Mouse (Mus musculus): ENCODE measurements at regions not wholly inside any gene's neighbourhood (a gene's known extent, or its start where the extent isn't known, plus 50 kb on each side); places are given as distances from the start of the nearest gene placed in this dataset.

- Histone ChIP-seq H3K27me3 (replicated peaks) (no peaks in the 10 kb centered on the region), H3K9ac (ENCODE audit: insufficient read depth, low read depth) (no peak overlapping the region), H3K4me1 (ENCODE audit: control insufficient read depth in 1 of 2, insufficient read depth in 2 of 2) (no peaks in the 10 kb centered on the region), H3K79me2 (replicated peaks; ENCODE audit: control insufficient read depth, extremely low read depth, insufficient read depth, poor library complexity, severe bottlenecking) (no peaks in the 10 kb centered on the region), H3K36me3 (replicated peaks in 1 of 2; ENCODE audit: control insufficient read depth in 1 of 2, insufficient read depth in 1 of 2, low read length in 1 of 2) (no peaks in the 10 kb centered on the region), H3K9me3 (replicated peaks; ENCODE audit: low read length) (no peaks in the 10 kb centered on the region), H3K4me3 (replicated peaks in 1 of 3; ENCODE audit: low read depth in 2 of 3, low read length in 2 of 3, poor library complexity in 1 of 3) (no peak overlapping the region), H3K27ac (ENCODE audit: insufficient read depth, low read depth) (no peak overlapping the region), H3K4me2 (ENCODE audit: insufficient read depth, low read depth, poor library complexity, severe bottlenecking) (no peak overlapping the region)
- no peak for TF ChIP-seq E2F4 (IDR thresholded peaks at IDR 0.05; ENCODE audit: insufficient replicate concordance, low read depth, low read length)
- TF ChIP-seq KAT2A (IDR thresholded peaks at IDR 0.05; ENCODE audit: insufficient replicate concordance, low read length), result no peak
- TF ChIP-seq POLR2AphosphoS2 (IDR thresholded peaks at IDR 0.05; ENCODE audit: low read depth, low read length), result no peak
- TF ChIP-seq JUND (conservative IDR thresholded peaks at IDR 0.05; ENCODE audit: low read depth, low read length), result no peak
- TF ChIP-seq HCFC1 (IDR thresholded peaks at IDR 0.05; ENCODE audit: low read depth, low read length), result no peak
- no peak for TF ChIP-seq ZKSCAN1 (IDR thresholded peaks at IDR 0.05; ENCODE audit: borderline replicate concordance, low read depth, low read length)
- no peak for TF ChIP-seq MXI1 (IDR thresholded peaks at IDR 0.05; ENCODE audit: low read depth, low read length)
- TF ChIP-seq NRF1 (IDR thresholded peaks at IDR 0.05; ENCODE audit: low read depth, low read length), result no peak
- TF ChIP-seq USF2 (conservative IDR thresholded peaks at IDR 0.05; ENCODE audit: low read depth, low read length), result no peak
- no peak for TF ChIP-seq MAZ (IDR thresholded peaks at IDR 0.05; ENCODE audit: low read depth, low read length)
- TF ChIP-seq NELFE (IDR thresholded peaks at IDR 0.05; ENCODE audit: low read depth, low read length), result no peak
- TF ChIP-seq UBTF (IDR thresholded peaks at IDR 0.05; ENCODE audit: low read depth, low read length), result no peak
- TF ChIP-seq TCF12 (IDR thresholded peaks at IDR 0.05; ENCODE audit: low read depth, low read length), result no peak
- no peak for TF ChIP-seq SIN3A (IDR thresholded peaks at IDR 0.05; ENCODE audit: low read length)
- no peak for TF ChIP-seq CTCF (conservative IDR thresholded peaks at IDR 0.05 in 1 of 2, IDR thresholded peaks at IDR 0.05 in 1 of 2; ENCODE audit: low read depth in 2 of 2, low read length in 2 of 2)
- TF ChIP-seq CHD1 (IDR thresholded peaks at IDR 0.05; ENCODE audit: low read depth, low read length), result no peak
- no peak for TF ChIP-seq MYC (IDR thresholded peaks at IDR 0.05; ENCODE audit: low read depth, low read length)
- no peak for TF ChIP-seq ZNF384 (IDR thresholded peaks at IDR 0.05; ENCODE audit: low read depth, low read length)
- no peak for TF ChIP-seq MAX (IDR thresholded peaks at IDR 0.05; ENCODE audit: low read length)
- TF ChIP-seq ETS1 (conservative IDR thresholded peaks at IDR 0.05; ENCODE audit: low read depth, low read length), result no peak
- DNase-seq (ENCODE audit: extremely low read depth), result no peak
- in situ Hi-C loops (cut with MboI; ENCODE audit: low pct_ligation_motif_present, low pct_unique_long_range_greater_than_20kb, low sequenced_read_pairs) (loop anchor here (25.0 kb wide), 1 partner anchor 396 kb away; the partner anchor contains the start of gene Chrna1), dilution Hi-C loops (cut with MboI; ENCODE audit: extremely low pct_ligation_motif_present, extremely low pct_unique_long_range_greater_than_20kb, low sequenced_read_pairs) (no loop called here)
Observed at GRCm38 (mm10) chr2:73983166-73983565, 72.0 kb upstream of the Atp5g3 start.

GRCm38 (mm10) chr2:73978072-73978471 is 66.9 kb upstream of the Atp5g3 start:
- H3K9me3 ChIP-seq (replicated peaks; ENCODE audit: low read length), result no peaks in the 10 kb centered on the region
- dilution Hi-C loops (cut with MboI; ENCODE audit: extremely low pct_ligation_motif_present, extremely low pct_unique_long_range_greater_than_20kb, low sequenced_read_pairs), result no loop called here
- H3K27me3 ChIP-seq (replicated peaks), result no peaks in the 10 kb centered on the region
- peaks cover 0 to 15% of the 10 kb centered on the region in 2 experiments; a peak in 2 of 4 replicates for H3K4me1 ChIP-seq (ENCODE audit: control insufficient read depth in 1 of 2, insufficient read depth in 2 of 2)
- no peak overlapping the region for H3K4me2 ChIP-seq (ENCODE audit: insufficient read depth, low read depth, poor library complexity, severe bottlenecking)
- no peak overlapping the region for H3K9ac ChIP-seq (ENCODE audit: insufficient read depth, low read depth)
- TF ChIP-seq CHD1 (IDR thresholded peaks at IDR 0.05; ENCODE audit: low read depth, low read length), result no peak
- no peak for TF ChIP-seq ZC3H11A (IDR thresholded peaks at IDR 0.05; ENCODE audit: low read depth, low read length)
- TF ChIP-seq TBP (conservative IDR thresholded peaks at IDR 0.05; ENCODE audit: low read depth, low read length), result no peak
- H3K27ac ChIP-seq (ENCODE audit: insufficient read depth, low read depth), result no peak overlapping the region
- no peak for DNase-seq (ENCODE audit: extremely low read depth)
- no peak overlapping the region for H3K4me3 ChIP-seq (replicated peaks in 1 of 3; ENCODE audit: low read depth in 2 of 3, low read length in 2 of 3, poor library complexity in 1 of 3)
- H3K36me3 ChIP-seq (replicated peaks in 1 of 2; ENCODE audit: control insufficient read depth in 1 of 2, insufficient read depth in 1 of 2, low read length in 1 of 2), result no peaks in the 10 kb centered on the region
- no peaks in the 10 kb centered on the region for H3K79me2 ChIP-seq (replicated peaks; ENCODE audit: control insufficient read depth, extremely low read depth, insufficient read depth, poor library complexity, severe bottlenecking)
- in situ Hi-C loops (cut with MboI; ENCODE audit: low pct_ligation_motif_present, low pct_unique_long_range_greater_than_20kb, low sequenced_read_pairs), result loop anchor here (25.0 kb wide), 1 partner anchor 391 kb away; the partner anchor contains the start of gene Chrna1
